Mouse (Mus musculus) liver, embryonic 15.5 days (tissue): Measurements from ENCODE around the gene Il9r. TPM values are rescaled to one million over a fixed set of nuclear protein-coding genes. Genes with fewer than 3 reads are reported as not detected.

Source experiments
- ATAC-seq: fragments of 200-750 bp; cut with Nextera tagmentation; 2 replicates; pipeline ENCODE4 v1.8.0; 2017; ENCODE audit warnings: moderate number of reproducible peaks, mild to moderate bottlenecking, moderate library complexity; ENCODE audit not compliant: insufficient read depth
- H3K27ac ChIP-seq: fragments of 300-500 bp; sonication (generic); replicated peaks from 2 replicates; pipeline ENCODE4 v1.5.1; 2015; ENCODE audit warnings: mild to moderate bottlenecking, inconsistent platforms
- H3K27me3 ChIP-seq: fragments of 300-500 bp; sonication (generic); 2 replicates; pipeline ENCODE4 v1.6.1; 2015; ENCODE audit warnings: mild to moderate bottlenecking, inconsistent platforms
- H3K36me3 ChIP-seq: fragments of 300-500 bp; sonication (generic); replicated peaks from 2 replicates; pipeline ENCODE4 v1.6.1; 2015; ENCODE audit warnings: moderate library complexity, mild to moderate bottlenecking, inconsistent platforms
- H3K4me1 ChIP-seq: fragments of 300-500 bp; sonication (generic); replicated peaks from 2 replicates; pipeline ENCODE4 v1.6.1; 2015; ENCODE audit warnings: inconsistent platforms
- H3K4me2 ChIP-seq: fragments of 300-500 bp; sonication (generic); 2 replicates; pipeline ENCODE4 v1.6.1; 2015; ENCODE audit warnings: moderate library complexity, mild to moderate bottlenecking, inconsistent platforms
- H3K4me3 ChIP-seq: fragments of 300-500 bp; sonication (generic); replicated peaks from 2 replicates; pipeline ENCODE4 v1.5.1; 2015; ENCODE audit warnings: mild to moderate bottlenecking, inconsistent platforms
- H3K9ac ChIP-seq: fragments of 300-500 bp; sonication (generic); 2 replicates; pipeline ENCODE4 v1.6.1; 2015; ENCODE audit warnings: moderate library complexity, mild to moderate bottlenecking, inconsistent platforms
- H3K9me3 ChIP-seq: fragments of 300-500 bp; sonication (generic); replicated peaks from 2 replicates; pipeline ENCODE4 v1.6.1; 2016; ENCODE audit warnings: inconsistent platforms
- WGBS: fragments of 180-500 bp; shearing (Covaris S2); methylation state at CpG from one replicate; pipeline ENCODE4 v1.1.7; 2015; ENCODE audit warnings: mixed read lengths; ENCODE audit not compliant: insufficient replicate concordance; 5-methylcytosine and 5-hydroxymethylcytosine counted together
- polyA plus RNA-seq: library from polyadenylated mRNA; unstranded; fragments of >200 nt; fragmentation: Nextera tagmentation; extraction: Ambion mirVana; gene quantifications from 2 replicates; pipeline ENCODE4 v1.2.1, GENCODE M21; 2015

Gene Il9r
- polyA plus RNA-seq, 1 experiment from 2014 or later = 0.13 TPM

GRCm38 (mm10) chr11:32184469-32184868 is 15.6 kb downstream of the Il9r start:
- no peak overlapping the region for H3K4me2 ChIP-seq
- H3K9ac ChIP-seq = no peak overlapping the region
- no peak overlapping the region for H3K4me3 ChIP-seq
- no peaks in the 10 kb centered on the region for H3K36me3 ChIP-seq
- no peak for ATAC-seq
- no peak overlapping the region for H3K27ac ChIP-seq
- H3K27me3 ChIP-seq = peaks cover 12% of the 10 kb centered on the region; the same call in 1 of the 2 replicates
- H3K4me1 ChIP-seq = peaks cover 3% of the 10 kb centered on the region
- whole genome bisulfite sequencing = 75% methylated on average over 8 of the region's 8 CpGs
- H3K9me3 ChIP-seq = no peaks in the 10 kb centered on the region

DNA sequence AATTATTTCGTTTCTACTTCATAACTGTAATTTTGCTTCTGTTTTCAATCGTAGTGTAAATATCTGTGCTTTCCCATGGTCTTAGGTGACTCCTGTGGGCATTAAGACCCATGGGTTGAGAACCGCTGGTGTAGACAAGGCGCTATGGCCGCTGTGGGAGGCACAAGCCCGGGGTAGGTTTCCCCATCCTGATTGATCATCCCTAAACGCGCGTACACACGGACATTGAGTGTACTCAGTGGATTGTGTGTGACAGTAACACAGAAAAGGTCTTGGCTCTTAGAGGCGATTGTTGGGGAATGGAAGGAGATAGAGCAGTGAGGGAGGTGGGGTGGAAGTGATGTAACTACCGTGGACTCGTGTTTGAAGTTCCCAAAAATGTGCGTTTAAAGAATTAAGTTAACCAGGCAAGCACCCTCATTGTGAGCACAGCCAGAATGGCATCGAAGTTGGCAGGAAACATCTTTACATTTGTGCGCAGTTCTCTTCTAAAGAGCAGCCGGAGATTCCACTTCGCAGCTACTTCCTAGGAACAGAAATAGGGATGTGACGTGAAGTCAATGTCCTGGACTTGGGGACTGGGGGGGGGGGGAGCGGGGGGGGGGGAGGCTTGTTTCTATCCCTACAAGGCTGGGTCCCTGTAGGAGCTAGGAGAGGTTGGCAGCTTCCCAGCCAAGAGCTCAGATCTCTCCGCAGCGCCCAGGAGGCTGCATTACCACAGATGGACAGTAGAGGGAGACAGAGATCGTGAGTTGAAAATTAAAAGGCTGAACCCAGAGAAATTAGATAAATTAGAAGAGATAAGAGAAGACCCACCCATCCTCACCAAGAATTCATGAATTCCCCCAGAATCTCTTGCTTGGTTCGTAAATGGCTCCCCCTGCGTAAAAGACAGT is 17.9 kb downstream of the Il9r start:
- 40% methylated on average over 24 of the region's 25 CpGs for WGBS
- Histone ChIP-seq H3K9ac (no peak overlapping the region), H3K9me3 (no peaks in the 10 kb centered on the region), H3K27me3 (peaks cover 12% of the 10 kb centered on the region; the same call in 1 of the 2 replicates), H3K4me2 (no peak overlapping the region), H3K4me3 (no peak overlapping the region), H3K4me1 (peaks cover 3% of the 10 kb centered on the region), H3K27ac (no peak overlapping the region), H3K36me3 (no peaks in the 10 kb centered on the region)
- no peak for ATAC-seq

GRCm38 (mm10) chr11:32181246-32181645 is 18.8 kb downstream of the Il9r start:
- Histone ChIP-seq H3K36me3 (no peaks in the 10 kb centered on the region), H3K4me3 (no peak overlapping the region), H3K27ac (no peak overlapping the region), H3K27me3 (peaks cover 12% of the 10 kb centered on the region; the same call in 1 of the 2 replicates), H3K4me2 (no peak overlapping the region), H3K9me3 (no peaks in the 10 kb centered on the region), H3K9ac (no peak overlapping the region), H3K4me1 (peaks cover 3% of the 10 kb centered on the region)
- 65% methylated on average over 4 of the region's 4 CpGs for WGBS
- ATAC-seq = no peak

GRCm38 (mm10) chr11:32178506-32178905 is 21.6 kb downstream of the Il9r start:
- WGBS = 58% methylated on average over 1 of the region's 1 CpGs

GRCm38 (mm10) chr11:32166683-32167082 is 33.4 kb downstream of the Il9r start:
- H3K4me1 ChIP-seq = no peaks in the 10 kb centered on the region
- H3K27me3 ChIP-seq = peaks cover 5% of the 10 kb centered on the region
- H3K4me2 ChIP-seq = no peak overlapping the region
- H3K27ac ChIP-seq = no peak overlapping the region
- H3K9ac ChIP-seq = no peak overlapping the region
- no peaks in the 10 kb centered on the region for H3K9me3 ChIP-seq
- no peaks in the 10 kb centered on the region for H3K36me3 ChIP-seq
- ATAC-seq = no peak
- H3K4me3 ChIP-seq = no peak overlapping the region
- WGBS = 54% methylated on average over 4 of the region's 4 CpGs

More at GRCm38 (mm10) chr11:32178506-32178905, 21.6 kb downstream of the Il9r start:
- 0 out of 2 replicates have a peak, but pooled peaks cover 9% of the 10 kb centered on the region for H3K27me3 ChIP-seq
- peaks cover 3% of the 10 kb centered on the region for H3K4me1 ChIP-seq
- H3K27ac ChIP-seq = no peak overlapping the region
- H3K4me2 ChIP-seq = no peak overlapping the region
- ATAC-seq = no peak
- H3K4me3 ChIP-seq = no peak overlapping the region
- H3K36me3 ChIP-seq = no peaks in the 10 kb centered on the region
- H3K9ac ChIP-seq = no peak overlapping the region
- H3K9me3 ChIP-seq = no peaks in the 10 kb centered on the region

- no peak for ATAC-seq
- Histone ChIP-seq H3K9me3 (no peaks in the 10 kb centered on the region), H3K4me1 (no peaks in the 10 kb centered on the region), H3K27me3 (peaks cover 22% of the 10 kb centered on the region), H3K36me3 (no peaks in the 10 kb centered on the region), H3K27ac (no peak overlapping the region), H3K9ac (no peak overlapping the region), H3K4me3 (no peak overlapping the region), H3K4me2 (peak overlapping the region; percentile 23; the same call in 1 of the 2 replicates)
- 11% methylated on average over 28 of the region's 28 CpGs for WGBS
These were observed 37.9 kb downstream of the Il9r start for GRCm38 (mm10) chr11:32161922-32162804.

DNA sequence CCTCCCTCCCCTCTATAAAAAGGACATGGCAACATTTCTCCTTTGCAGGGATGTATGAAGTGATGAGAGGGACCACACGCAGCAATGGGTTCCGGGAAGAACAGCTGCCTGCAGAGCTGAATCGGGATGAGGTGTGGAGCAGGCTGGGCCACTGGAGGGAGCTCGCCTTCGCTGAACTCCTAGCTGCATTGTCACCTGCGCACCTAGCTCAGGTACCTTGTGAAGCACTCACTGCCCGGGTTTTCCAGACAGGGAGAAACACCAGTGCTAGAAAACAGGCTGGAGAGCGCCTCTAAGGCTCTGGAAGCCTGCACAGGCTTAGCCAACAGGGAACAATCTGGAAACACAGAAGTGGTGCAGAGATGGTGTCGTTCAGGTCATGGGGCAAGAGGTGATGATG is 38.6 kb downstream of the Il9r start:
- no peak overlapping the region for H3K9ac ChIP-seq
- H3K27me3 ChIP-seq = peaks cover 22% of the 10 kb centered on the region
- ATAC-seq = no peak
- H3K27ac ChIP-seq = no peak overlapping the region
- H3K4me2 ChIP-seq = no peak overlapping the region
- no peaks in the 10 kb centered on the region for H3K4me1 ChIP-seq
- H3K9me3 ChIP-seq = no peaks in the 10 kb centered on the region
- no peak overlapping the region for H3K4me3 ChIP-seq
- 10% methylated on average over 9 of the region's 9 CpGs for WGBS
- H3K36me3 ChIP-seq = no peaks in the 10 kb centered on the region

- Histone ChIP-seq H3K9me3 (no peaks in the 10 kb centered on the region), H3K27ac (no peak overlapping the region), H3K27me3 (peaks cover 22% of the 10 kb centered on the region), H3K4me2 (no peak overlapping the region), H3K4me1 (no peaks in the 10 kb centered on the region), H3K36me3 (no peaks in the 10 kb centered on the region), H3K9ac (no peak overlapping the region), H3K4me3 (no peak overlapping the region)
- 49% methylated on average over 7 of the region's 7 CpGs for WGBS
- no peak for ATAC-seq
These were observed 39.7 kb downstream of the Il9r start for GRCm38 (mm10) chr11:32160341-32160740.

GRCm38 (mm10) chr11:32159176-32159575 is 40.9 kb downstream of the Il9r start:
- no peaks in the 10 kb centered on the region for H3K36me3 ChIP-seq
- H3K27me3 ChIP-seq = peaks cover 22% of the 10 kb centered on the region
- no peak overlapping the region for H3K4me3 ChIP-seq
- H3K4me2 ChIP-seq = no peak overlapping the region
- WGBS = 61% methylated on average over 3 of the region's 3 CpGs
- no peaks in the 10 kb centered on the region for H3K9me3 ChIP-seq
- no peak overlapping the region for H3K27ac ChIP-seq
- H3K9ac ChIP-seq = no peak overlapping the region
- no peaks in the 10 kb centered on the region for H3K4me1 ChIP-seq
- no peak for ATAC-seq

DNA sequence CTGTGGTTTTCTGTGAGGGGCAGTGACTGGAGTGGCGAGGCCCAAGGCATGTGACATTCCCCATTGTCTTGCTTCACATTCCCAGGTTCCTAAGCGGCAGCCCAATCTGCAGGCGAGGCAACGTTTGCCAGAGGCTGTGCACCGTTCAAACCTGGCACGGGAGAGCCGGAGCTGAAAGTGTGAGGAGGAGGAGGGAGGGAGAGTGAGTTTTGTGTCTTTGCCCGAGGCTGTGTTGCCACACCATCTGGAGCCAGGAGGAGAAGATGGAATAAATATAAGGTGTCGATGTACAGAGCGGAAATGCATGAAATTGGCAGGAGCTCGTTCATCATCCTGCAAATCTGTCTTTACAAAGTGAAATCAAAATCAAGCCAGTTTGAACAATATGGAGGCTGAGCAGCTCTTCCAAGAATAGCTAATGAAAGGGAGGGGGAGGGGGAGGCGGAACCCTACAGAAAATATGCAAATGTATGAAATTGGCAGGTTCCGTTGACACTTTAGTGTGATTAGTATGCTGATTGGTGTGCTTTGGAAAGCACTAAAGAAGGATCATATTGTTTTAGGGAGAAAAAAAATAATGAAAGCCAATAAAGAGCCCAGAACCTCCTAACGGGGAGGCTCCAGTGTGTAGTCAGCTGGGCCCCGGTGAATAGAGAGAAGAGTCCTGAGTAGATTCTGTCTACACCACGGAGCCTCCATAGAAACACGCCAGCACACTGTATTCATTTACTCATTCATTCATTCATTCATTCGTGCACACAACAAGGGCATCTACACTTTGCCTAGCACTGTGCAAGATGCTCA is 42.1 kb downstream of the Il9r start:
- WGBS = 64% methylated on average over 18 of the region's 18 CpGs

More for the DNA sequence above, 42.1 kb downstream of the Il9r start:
- Histone ChIP-seq H3K9me3 (no peaks in the 10 kb centered on the region), H3K4me2 (no peak overlapping the region), H3K36me3 (no peaks in the 10 kb centered on the region), H3K4me1 (no peaks in the 10 kb centered on the region), H3K9ac (no peak overlapping the region), H3K27ac (no peak overlapping the region), H3K27me3 (peaks cover 22% of the 10 kb centered on the region), H3K4me3 (no peak overlapping the region)
- ATAC-seq = no peak
